Mouse (Mus musculus): ENCODE results near the gene Dync1li2.

Gene Dync1li2

GRCm38 (mm10) chr8:104380269-104380668 is 62.6 kb downstream of the Dync1li2 start:
- no peak for DNase-seq (ENCODE audit: low spot score)

GRCm38 (mm10) chr8:104379301-104379836 is 63.5 kb downstream of the Dync1li2 start:
- DNase-seq (ENCODE audit: low spot score): no peak

GRCm38 (mm10) chr8:104376669-104377068 is 66.2 kb downstream of the Dync1li2 start:
- DNase-seq (ENCODE audit: low spot score): no peak

GRCm38 (mm10) chr8:104375959-104376358 is 66.9 kb downstream of the Dync1li2 start:
- DNase-seq (ENCODE audit: low spot score): no peak

GRCm38 (mm10) chr8:104374864-104375846 is 67.7 kb downstream of the Dync1li2 start:
- peak; percentile 82 for DNase-seq (ENCODE audit: low spot score)

GRCm38 (mm10) chr8:104374269-104374668 is 68.6 kb downstream of the Dync1li2 start:
- no peak for DNase-seq (ENCODE audit: low spot score)

- no peak for DNase-seq (ENCODE audit: low spot score)
Measured at GRCm38 (mm10) chr8:104373779-104374178, 69.1 kb downstream of the Dync1li2 start.

- no peak for DNase-seq (ENCODE audit: low spot score)
Measured at GRCm38 (mm10) chr8:104371121-104371520, 71.7 kb downstream of the Dync1li2 start.

- DNase-seq (ENCODE audit: low spot score): no peak
Measured at GRCm38 (mm10) chr8:104370071-104370470, 72.8 kb downstream of the Dync1li2 start.

- DNase-seq (ENCODE audit: low spot score): no peak
Measured at GRCm38 (mm10) chr8:104369591-104369990, 73.3 kb downstream of the Dync1li2 start.
